In genomic region chr11:17694145-17694544, GRCm38 (mm10) we compare ENCODE assay signal across 22 mouse cellular contexts.
A peak's percentile ranks its signal among the peaks of the same experiment; 100 is the strongest.
DNase-seq lines count a peak whose midpoint lies in the region; ATAC-seq and TF ChIP-seq lines count a peak whose summit lies in the region.
"Had no signal": no experiment of that assay in that cellular context is flagged by ENCODE, and none has a peak within 500 bp of the region (broad histone marks: within the 10 kb centered on the region; RNA-seq: fewer than 3 reads in every experiment).

No protein-coding gene starts in this region.

- H3K27me3 ChIP-seq in kidney, embryonic 16.5 days (ENCODE audit: insufficient read depth, low read length): no peaks in the 10 kb centered on the region
- no peaks in the 10 kb centered on the region for H3K27me3 ChIP-seq in CH12.LX (replicated peaks)
- H3K27me3 ChIP-seq: forebrain, embryonic 13.5 days; intestine, embryonic 15.5 days; limb, embryonic 12.5 days; liver, embryonic 12.5 days; midbrain, embryonic 12.5 days; neural tube, embryonic 15.5 days had no signal

- no peaks in the 10 kb centered on the region for H3K9me3 ChIP-seq in kidney, embryonic 16.5 days (ENCODE audit: low read length)
- no peaks in the 10 kb centered on the region for H3K9me3 ChIP-seq in CH12.LX (replicated peaks; ENCODE audit: low read length)
- H3K9me3 ChIP-seq: forebrain, embryonic 13.5 days; hindbrain, embryonic 10.5 days; intestine, embryonic 15.5 days; limb, embryonic 12.5 days; liver, embryonic 12.5 days; midbrain, embryonic 12.5 days; neural tube, embryonic 15.5 days had no signal

- no peak overlapping the region for H3K4me3 ChIP-seq in kidney, embryonic 16.5 days (ENCODE audit: low read length)
- H3K4me3 ChIP-seq in CH12.LX (replicated peaks in 1 of 3; ENCODE audit: low read depth in 2 of 3, low read length in 2 of 3, poor library complexity in 1 of 3): no peak overlapping the region
- H3K4me3 ChIP-seq: forebrain, embryonic 13.5 days; gastrocnemius, adult 2 months; hindbrain, embryonic 10.5 days; intestine, embryonic 15.5 days; limb, embryonic 12.5 days; liver, embryonic 12.5 days; midbrain, embryonic 12.5 days; neural tube, embryonic 15.5 days had no signal

- dilution Hi-C loops in CH12.LX (cut with MboI; ENCODE audit: extremely low pct_ligation_motif_present, extremely low pct_unique_long_range_greater_than_20kb, low sequenced_read_pairs): no loop called here

- TF ChIP-seq CTCF in CH12.LX (conservative IDR thresholded peaks at IDR 0.05 in 1 of 2, IDR thresholded peaks at IDR 0.05 in 1 of 2; ENCODE audit: low read depth in 2 of 2, low read length in 2 of 2): no peak

- no peak overlapping the region for H3K9ac ChIP-seq in kidney, embryonic 16.5 days (replicated peaks; ENCODE audit: low read length)
- no peak overlapping the region for H3K9ac ChIP-seq in CH12.LX (ENCODE audit: insufficient read depth, low read depth)
- H3K9ac ChIP-seq: forebrain, embryonic 13.5 days; intestine, embryonic 15.5 days; limb, embryonic 12.5 days; liver, embryonic 12.5 days; midbrain, embryonic 12.5 days; neural tube, embryonic 15.5 days had no signal

- H3K4me1 ChIP-seq in kidney, embryonic 16.5 days (ENCODE audit: insufficient read depth, low read length): no peaks in the 10 kb centered on the region
- H3K4me1 ChIP-seq in CH12.LX (ENCODE audit: control insufficient read depth in 1 of 2, insufficient read depth in 2 of 2): peaks cover 2 to 27% of the 10 kb centered on the region in 2 experiments; a peak in 3 of 4 replicates
- H3K4me1 ChIP-seq: forebrain, embryonic 13.5 days; hindbrain, embryonic 10.5 days; intestine, embryonic 15.5 days; limb, embryonic 12.5 days; liver, embryonic 12.5 days; midbrain, embryonic 12.5 days; neural tube, embryonic 15.5 days had no signal

- H3K4me2 ChIP-seq in kidney, embryonic 16.5 days (replicated peaks; ENCODE audit: low read depth, low read length): no peak overlapping the region
- no peak overlapping the region for H3K4me2 ChIP-seq in CH12.LX (ENCODE audit: insufficient read depth, low read depth, poor library complexity, severe bottlenecking)
- H3K4me2 ChIP-seq: forebrain, embryonic 13.5 days; heart, embryonic 11.5 days; intestine, embryonic 15.5 days; limb, embryonic 12.5 days; liver, embryonic 12.5 days; midbrain, embryonic 12.5 days; neural tube, embryonic 15.5 days had no signal

- no peak overlapping the region for H3K27ac ChIP-seq in kidney, embryonic 16.5 days (ENCODE audit: low read length)
- H3K27ac ChIP-seq in CH12.LX (ENCODE audit: insufficient read depth, low read depth): no peak overlapping the region
- H3K27ac ChIP-seq: forebrain, embryonic 13.5 days; gastrocnemius, adult 2 months; hindbrain, embryonic 10.5 days; intestine, embryonic 15.5 days; limb, embryonic 12.5 days; liver, embryonic 12.5 days; midbrain, embryonic 12.5 days; neural tube, embryonic 15.5 days had no signal

- H3K79me2 ChIP-seq in CH12.LX (replicated peaks; ENCODE audit: control insufficient read depth, extremely low read depth, insufficient read depth, poor library complexity, severe bottlenecking): no peaks in the 10 kb centered on the region

- TF ChIP-seq RAD21 in CH12.LX (IDR thresholded peaks at IDR 0.05; ENCODE audit: low read depth, low read length): no peak

- peak; percentile 25 for DNase-seq in embryo, embryonic 10 days (ENCODE audit: low spot score)
- DNase-seq in embryo, embryonic 11 days: no peak
- peak; percentile 2 to 8 for DNase-seq in kidney, postnatal 36 days
- peak; percentile 72 for DNase-seq in CH12.LX (ENCODE audit: extremely low read depth)
- DNase-seq in brain, adult 2 months (ENCODE audit: low read depth, low spot score): peak; percentile 60
- no peak for DNase-seq in right cerebral cortex, adult 18-20 months
- DNase-seq in heart, adult 18-20 months: no peak
- DNase-seq: adrenal gland, postnatal 36 days; gastrocnemius, adult 2 months; lung, adult 2 months; thymus, adult 2 months; thymus, postnatal 4 days had no signal

- ATAC-seq in kidney, embryonic 16.5 days (ENCODE audit: low FRiP score, low TSS enrichment): no peak
- ATAC-seq: forebrain, embryonic 13.5 days; hindbrain, embryonic 16.5 days; intestine, embryonic 15.5 days; liver, embryonic 12.5 days had no signal

- H3K36me3 ChIP-seq in kidney, embryonic 16.5 days (ENCODE audit: insufficient read depth, low read length): no peaks in the 10 kb centered on the region
- no peaks in the 10 kb centered on the region for H3K36me3 ChIP-seq in CH12.LX (replicated peaks in 1 of 2; ENCODE audit: control insufficient read depth in 1 of 2, insufficient read depth in 1 of 2, low read length in 1 of 2)
- H3K36me3 ChIP-seq: hindbrain, embryonic 10.5 days; intestine, embryonic 15.5 days; limb, embryonic 12.5 days; liver, embryonic 12.5 days; midbrain, embryonic 12.5 days; neural tube, embryonic 15.5 days had no signal

- TF ChIP-seq POLR2A in CH12.LX (IDR thresholded peaks at IDR 0.05; ENCODE audit: low read depth, low read length): no peak

- in situ Hi-C loops in CH12.LX (cut with MboI; ENCODE audit: low pct_ligation_motif_present, low pct_unique_long_range_greater_than_20kb, low sequenced_read_pairs): loop anchor here (25.0 kb wide), 1 partner anchor 293 kb away; no protein-coding TSS in a partner anchor

- 17% methylated on average over 2 of the region's 2 CpGs for WGBS in kidney, embryonic 16.5 days

- TF ChIP-seq EP300 in CH12.LX (IDR thresholded peaks at IDR 0.05; ENCODE audit: low read length): peak; percentile 41; the same call in 1 of the 2 replicates

TF ChIP-seq in CH12.LX, 34 proteins besides CTCF, POLR2A, EP300 and RAD21:
- TF ChIP-seq ETS1 (conservative IDR thresholded peaks at IDR 0.05; ENCODE audit: low read depth, low read length) (peak; percentile 45), BHLHE40 (IDR thresholded peaks at IDR 0.05; ENCODE audit: low read depth, low read length) (peak; percentile 63), MEF2A (IDR thresholded peaks at IDR 0.05; ENCODE audit: borderline replicate concordance, low read depth, low read length) (no peak), ZC3H11A (IDR thresholded peaks at IDR 0.05; ENCODE audit: low read depth, low read length) (no peak), IRF4 (IDR thresholded peaks at IDR 0.05; ENCODE audit: low read depth, low read length) (no peak; the same call in 1 of the 2 replicates)

Comparison
In these comparisons a context has a peak if more than half of its experiments do, and no peak if none do; other contexts are left out.
1. DNase-seq: peak in embryo, embryonic 10 days (single experiment), kidney, postnatal 36 days (2 of 2), CH12.LX (single experiment) and brain, adult 2 months (single experiment); none in embryo, embryonic 11 days (single experiment), right cerebral cortex, adult 18-20 months (single experiment) and heart, adult 18-20 months (0 of 2).